Mouse (Mus musculus): ENCODE data around the gene Ciapin1. TPM values are rescaled to one million over a fixed set of nuclear protein-coding genes. Genes with fewer than 3 reads are reported as not detected.

Ciapin1 gene
- polyA plus RNA-seq, 1 experiment from 2014 or later = 112 TPM

DNA sequence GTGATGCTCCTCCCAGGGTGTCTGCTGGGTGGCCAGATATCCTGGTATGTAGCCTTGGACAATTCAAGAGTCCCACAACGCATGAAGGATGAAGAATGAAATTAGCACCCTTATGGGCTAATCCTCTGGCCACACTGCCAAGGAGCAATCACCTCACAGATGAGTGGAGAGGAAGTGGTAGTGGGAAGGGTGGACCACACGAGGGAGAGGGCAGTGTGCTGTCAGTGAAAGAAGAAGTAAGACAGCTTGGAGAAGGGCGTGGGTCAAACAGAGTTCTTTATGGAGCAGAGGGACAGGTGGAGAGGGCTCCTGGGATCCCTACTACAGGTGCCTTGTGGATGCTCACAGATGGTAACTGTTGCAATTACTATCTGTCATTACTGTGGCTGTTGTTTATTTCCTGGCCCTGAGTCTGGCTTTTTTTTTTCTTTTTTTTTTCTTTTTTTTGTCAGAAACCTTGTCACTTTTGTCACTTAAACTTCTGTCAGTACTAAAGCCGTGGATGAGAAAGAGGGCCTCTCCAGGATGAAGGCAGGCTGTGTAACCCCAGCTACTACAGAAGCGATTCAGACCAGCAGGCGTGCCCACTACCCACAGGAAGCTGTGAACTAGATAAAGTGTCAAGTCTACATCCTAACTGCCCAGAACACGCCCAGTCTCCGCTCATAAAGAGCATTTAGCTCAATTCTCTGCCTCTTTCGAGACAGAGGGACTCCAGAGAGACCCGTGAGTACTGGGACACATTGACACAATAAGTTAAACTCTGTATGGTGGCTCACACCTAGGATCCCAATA lies 33.4 kb downstream of the Ciapin1 start:
- TF ChIP-seq CTCF (IDR thresholded peaks at IDR 0.05; ENCODE audit: low read depth) = no peak
- ATAC-seq (replicated peaks; ENCODE audit: low FRiP score, low read depth) = no peak

DNA sequence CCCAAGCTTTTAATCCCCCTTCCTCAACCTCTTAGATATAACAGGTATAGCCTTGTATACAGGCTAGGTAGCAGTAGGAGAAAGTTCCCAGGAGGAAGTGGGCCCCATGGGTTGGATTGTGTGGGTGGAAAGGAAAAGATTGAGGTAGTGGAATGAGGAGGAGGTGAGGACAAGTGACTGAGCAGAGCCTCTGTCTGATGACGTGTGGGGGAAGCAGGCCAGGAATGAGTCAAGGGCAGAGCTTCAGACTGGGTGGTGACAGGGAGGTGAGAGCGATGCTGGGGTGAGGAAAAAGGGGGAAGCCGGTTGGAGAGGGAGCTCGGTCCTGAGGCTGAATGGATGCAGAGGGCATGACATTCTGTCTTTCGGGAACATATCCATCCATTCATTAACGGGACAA lies 34.6 kb downstream of the Ciapin1 start:
- 59% methylated on average over 6 of the region's 6 CpGs for WGBS
- no peaks in the 10 kb centered on the region; the same call in 1 of the 2 replicates for H3K4me1 ChIP-seq (replicated peaks; ENCODE audit: insufficient read depth, low read length)
- no peak overlapping the region for H3K9ac ChIP-seq (ENCODE audit: low read depth, low read length)

More for the DNA sequence above, 33.4 kb downstream of the Ciapin1 start:
- DNase-seq (ENCODE audit: low spot score) = no peak
- Histone ChIP-seq H3K4me1 (replicated peaks; ENCODE audit: insufficient read depth, low read length) (no peaks in the 10 kb centered on the region; the same call in 1 of the 2 replicates), H3K9me3 (replicated peaks; ENCODE audit: low read length) (no peaks in the 10 kb centered on the region), H3K9ac (ENCODE audit: low read depth, low read length) (no peak overlapping the region), H3K36me3 (ENCODE audit: insufficient read depth, low read length) (no peaks in the 10 kb centered on the region), H3K4me3 (replicated peaks; ENCODE audit: low read depth, low read length) (no peak overlapping the region), H3K27ac (no peak overlapping the region), H3K4me2 (ENCODE audit: low read length) (no peak overlapping the region), H3K27me3 (ENCODE audit: insufficient read depth, low read length) (no peaks in the 10 kb centered on the region)
- WGBS = 46% methylated on average over 10 of the region's 10 CpGs

DNA sequence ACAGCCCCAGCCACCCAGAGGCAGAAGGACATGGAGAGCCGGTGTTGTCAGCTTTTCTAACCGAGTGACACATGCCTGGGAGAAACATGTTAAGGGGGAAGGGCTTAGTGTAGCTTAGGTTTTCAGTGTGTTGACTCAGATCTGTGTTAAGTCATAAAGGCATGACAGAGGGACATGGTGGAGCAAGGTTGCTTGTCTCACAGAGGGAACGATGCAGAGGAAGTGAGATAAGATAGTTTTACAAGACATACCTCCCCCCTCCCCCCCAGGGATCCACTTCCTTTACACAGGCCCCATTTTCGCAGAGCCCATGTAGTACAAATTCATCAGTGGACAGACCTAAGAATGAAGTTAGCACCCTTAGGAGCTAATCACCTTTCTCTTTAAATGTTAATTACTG lies 35.8 kb downstream of the Ciapin1 start:
- H3K9ac ChIP-seq (ENCODE audit: low read depth, low read length) = no peak overlapping the region
- ATAC-seq (replicated peaks; ENCODE audit: low FRiP score, low read depth) (no peak), DNase-seq (ENCODE audit: low spot score) (no peak)
- 68% methylated on average over 4 of the region's 4 CpGs for WGBS
- H3K4me3 ChIP-seq (replicated peaks; ENCODE audit: low read depth, low read length) = no peak overlapping the region
- H3K4me1 ChIP-seq (replicated peaks; ENCODE audit: insufficient read depth, low read length) = no peaks in the 10 kb centered on the region; the same call in 1 of the 2 replicates
- no peaks in the 10 kb centered on the region for H3K9me3 ChIP-seq (replicated peaks; ENCODE audit: low read length)
- H3K4me2 ChIP-seq (ENCODE audit: low read length) = no peak overlapping the region
- no peaks in the 10 kb centered on the region for H3K36me3 ChIP-seq (ENCODE audit: insufficient read depth, low read length)
- H3K27ac ChIP-seq = no peak overlapping the region
- H3K27me3 ChIP-seq (ENCODE audit: insufficient read depth, low read length) = no peaks in the 10 kb centered on the region
- no peak for TF ChIP-seq CTCF (IDR thresholded peaks at IDR 0.05; ENCODE audit: low read depth)

More for the DNA sequence above, 34.6 kb downstream of the Ciapin1 start:
- H3K27ac ChIP-seq = no peak overlapping the region
- no peak for TF ChIP-seq CTCF (IDR thresholded peaks at IDR 0.05; ENCODE audit: low read depth)
- no peak overlapping the region for H3K4me3 ChIP-seq (replicated peaks; ENCODE audit: low read depth, low read length)
- no peak overlapping the region for H3K4me2 ChIP-seq (ENCODE audit: low read length)
- no peaks in the 10 kb centered on the region for H3K9me3 ChIP-seq (replicated peaks; ENCODE audit: low read length)
- H3K27me3 ChIP-seq (ENCODE audit: insufficient read depth, low read length) = no peaks in the 10 kb centered on the region
- DNase-seq (ENCODE audit: low spot score) (no peak), ATAC-seq (replicated peaks; ENCODE audit: low FRiP score, low read depth) (no peak)
- H3K36me3 ChIP-seq (ENCODE audit: insufficient read depth, low read length) = no peaks in the 10 kb centered on the region

DNA sequence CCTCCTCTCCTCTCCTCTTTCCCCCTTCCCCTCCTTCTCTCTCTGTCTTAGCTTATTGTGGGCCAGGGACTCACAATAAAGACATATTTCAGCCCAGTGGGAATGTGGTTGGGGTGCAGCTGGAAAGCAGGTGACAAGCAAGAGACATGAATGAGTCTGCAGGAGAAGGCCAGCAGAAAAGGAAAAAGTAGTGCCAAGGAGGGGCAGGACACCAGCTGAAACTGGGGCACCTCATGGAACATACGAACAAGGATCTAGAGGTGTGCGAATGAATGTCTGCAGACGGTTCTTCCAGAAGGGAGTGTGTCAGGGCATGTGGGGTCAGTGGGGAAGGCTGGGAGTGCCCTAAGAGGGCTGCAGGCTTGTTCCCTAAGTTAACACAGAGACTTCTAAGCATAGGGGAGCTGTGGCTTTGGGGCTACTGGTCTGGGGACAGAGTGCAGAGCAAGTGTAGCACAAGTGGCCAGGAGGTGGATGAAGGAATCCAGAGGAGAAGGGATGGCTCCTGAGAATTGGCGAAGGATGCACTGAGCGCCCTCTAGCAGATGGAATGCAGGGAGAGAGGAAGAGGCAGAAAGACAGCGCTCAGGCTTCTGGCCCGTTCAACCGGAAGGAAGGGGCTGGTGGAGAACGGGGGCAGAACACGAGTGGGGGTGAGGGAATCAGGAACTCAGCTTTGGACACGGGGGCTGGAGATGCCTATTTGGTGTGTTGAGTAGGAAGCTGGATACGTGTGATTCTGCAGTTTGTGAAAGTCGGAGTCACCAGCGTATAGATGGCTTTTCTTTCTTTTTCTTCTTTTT lies 36.7 kb downstream of the Ciapin1 start:
- WGBS = 39% methylated on average over 14 of the region's 14 CpGs
- ATAC-seq (replicated peaks; ENCODE audit: low FRiP score, low read depth) = no peak
- DNase-seq (ENCODE audit: low spot score) = peak; percentile 72

DNA sequence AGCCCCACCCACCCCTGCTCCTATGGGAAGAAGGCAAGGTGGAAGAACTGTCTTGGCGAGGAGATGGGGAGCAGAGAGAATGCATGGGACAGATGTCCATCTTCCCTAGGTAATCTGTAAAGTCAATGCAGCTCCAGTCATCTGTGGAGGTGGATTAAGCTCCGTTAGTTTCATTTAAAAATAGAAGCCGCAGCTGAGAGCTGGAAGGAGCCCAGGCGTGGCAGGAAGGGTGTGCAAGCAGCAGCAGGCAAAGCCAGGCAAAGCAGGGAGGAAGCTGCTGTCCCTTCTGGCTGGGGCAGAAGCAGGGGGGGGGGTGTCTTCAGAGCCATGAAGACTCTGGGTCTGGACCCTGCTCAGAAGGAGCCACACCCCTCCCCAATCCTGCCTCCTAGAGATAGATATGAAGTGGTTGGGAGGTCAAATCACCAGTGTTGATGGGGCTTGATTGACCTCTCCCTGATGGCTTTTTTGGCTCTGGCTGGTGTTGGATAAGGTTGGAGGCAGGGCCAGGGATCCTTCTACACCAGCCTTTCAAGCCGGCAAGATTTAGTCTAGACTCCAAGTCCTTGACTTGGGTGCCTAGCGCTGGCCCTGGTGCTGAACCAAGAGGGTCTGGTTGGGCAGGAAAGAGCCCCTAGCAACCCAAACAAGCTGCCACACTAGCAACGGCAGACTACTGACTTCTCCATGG lies 37.7 kb downstream of the Ciapin1 start:
- ATAC-seq (replicated peaks; ENCODE audit: low FRiP score, low read depth) (no peak; the same call in 1 of the 2 replicates), DNase-seq (ENCODE audit: low spot score) (peak; percentile 69)
- no peak overlapping the region for H3K4me2 ChIP-seq (ENCODE audit: low read length)
- H3K27ac ChIP-seq = no peak overlapping the region
- no peak overlapping the region for H3K9ac ChIP-seq (ENCODE audit: low read depth, low read length)
- no peak overlapping the region for H3K4me3 ChIP-seq (replicated peaks; ENCODE audit: low read depth, low read length)
- no peaks in the 10 kb centered on the region for H3K36me3 ChIP-seq (ENCODE audit: insufficient read depth, low read length)
- no peaks in the 10 kb centered on the region for H3K9me3 ChIP-seq (replicated peaks; ENCODE audit: low read length)
- no peaks in the 10 kb centered on the region for H3K27me3 ChIP-seq (ENCODE audit: insufficient read depth, low read length)
- TF ChIP-seq CTCF (IDR thresholded peaks at IDR 0.05; ENCODE audit: low read depth) = no peak
- H3K4me1 ChIP-seq (replicated peaks; ENCODE audit: insufficient read depth, low read length) = no peaks in the 10 kb centered on the region
- 50% methylated on average over 7 of the region's 7 CpGs for WGBS

More for the DNA sequence above, 36.7 kb downstream of the Ciapin1 start:
- Histone ChIP-seq H3K27ac (no peak overlapping the region), H3K4me1 (replicated peaks; ENCODE audit: insufficient read depth, low read length) (no peaks in the 10 kb centered on the region), H3K27me3 (ENCODE audit: insufficient read depth, low read length) (no peaks in the 10 kb centered on the region), H3K9ac (ENCODE audit: low read depth, low read length) (no peak overlapping the region), H3K9me3 (replicated peaks; ENCODE audit: low read length) (no peaks in the 10 kb centered on the region), H3K4me2 (ENCODE audit: low read length) (no peak overlapping the region), H3K4me3 (replicated peaks; ENCODE audit: low read depth, low read length) (no peak overlapping the region), H3K36me3 (ENCODE audit: insufficient read depth, low read length) (no peaks in the 10 kb centered on the region)
- TF ChIP-seq CTCF (IDR thresholded peaks at IDR 0.05; ENCODE audit: low read depth) = peak; percentile 66

DNA sequence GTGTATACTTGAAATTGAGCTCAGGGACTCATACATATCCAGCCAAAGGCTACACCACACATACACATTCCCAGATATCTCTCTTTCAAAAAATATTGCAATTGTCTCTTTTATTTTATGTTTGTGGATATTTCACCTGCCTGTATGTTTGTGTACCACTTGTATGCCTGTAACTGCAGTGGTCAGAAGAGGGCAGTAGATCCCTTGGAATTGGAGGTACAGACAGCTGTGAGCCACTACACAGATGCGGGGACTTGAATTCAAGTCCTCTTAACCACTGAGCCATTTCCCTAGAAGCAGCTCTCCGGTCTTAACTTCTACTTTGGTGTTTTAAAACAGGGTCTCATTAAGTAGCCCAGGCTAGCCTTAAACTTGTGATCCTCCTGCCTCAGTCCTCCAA lies 43.4 kb downstream of the Ciapin1 start:
- Histone ChIP-seq H3K36me3 (ENCODE audit: insufficient read depth, low read length) (no peaks in the 10 kb centered on the region), H3K9me3 (replicated peaks; ENCODE audit: low read length) (no peaks in the 10 kb centered on the region), H3K4me1 (replicated peaks; ENCODE audit: insufficient read depth, low read length) (no peaks in the 10 kb centered on the region), H3K4me3 (replicated peaks; ENCODE audit: low read depth, low read length) (no peak overlapping the region), H3K27ac (no peak overlapping the region), H3K9ac (ENCODE audit: low read depth, low read length) (no peak overlapping the region), H3K27me3 (ENCODE audit: insufficient read depth, low read length) (no peaks in the 10 kb centered on the region), H3K4me2 (ENCODE audit: low read length) (no peak overlapping the region)
- no peak for ATAC-seq (replicated peaks; ENCODE audit: low FRiP score, low read depth)
- WGBS = 88% methylated on average over 2 of the region's 2 CpGs
- no peak for DNase-seq (ENCODE audit: low spot score)
- peak; percentile 11; the same call in 1 of the 2 replicates for TF ChIP-seq CTCF (IDR thresholded peaks at IDR 0.05; ENCODE audit: low read depth)
